Mouse (Mus musculus) heart, adult 2 months (tissue): Measurements from ENCODE around the gene Unc119b. TPM values are rescaled to one million over a fixed set of nuclear protein-coding genes. Genes with fewer than 3 reads are reported as not detected.
A peak's percentile ranks its signal among the peaks of the same experiment; 100 is the strongest.

Experiments
- DNase-seq, 2 experiments: peaks; one replicate each; pipeline ENCODE4 v3.0.0; 2021
- H3K27ac ChIP-seq: fragments of 200-600 bp; 2 replicates; pipeline ENCODE4 v1.8.1; 2022
- H3K27me3 ChIP-seq: fragments of 200-500 bp; 2 replicates; pipeline ENCODE4 v1.6.1; 2012; ENCODE audit warnings: mild to moderate bottlenecking, low read length, inconsistent platforms, mixed read lengths; ENCODE audit not compliant: control insufficient read depth, insufficient read depth
- H3K36me3 ChIP-seq: fragments of 200-500 bp; 2 replicates; pipeline ENCODE4 v1.6.1; 2012; ENCODE audit warnings: low read length, inconsistent platforms; ENCODE audit not compliant: control insufficient read depth, insufficient read depth
- H3K4me1 ChIP-seq: fragments of 200-500 bp; 2 replicates; pipeline ENCODE4 v1.6.1; 2011; ENCODE audit warnings: low read length; ENCODE audit not compliant: control insufficient read depth, insufficient read depth
- H3K4me3 ChIP-seq: fragments of 200-600 bp; 2 replicates; pipeline ENCODE4 v1.8.1; 2022
- H3K79me2 ChIP-seq: fragments of 200-500 bp; replicated peaks from 2 replicates; pipeline ENCODE4 v1.6.1; 2012; ENCODE audit warnings: mild to moderate bottlenecking, inconsistent platforms, low read length, moderate library complexity, mixed read lengths; ENCODE audit not compliant: control insufficient read depth, insufficient read depth
- H3K9ac ChIP-seq: fragments of 200-500 bp; 2 replicates; pipeline ENCODE4 v1.6.1; 2012; ENCODE audit warnings: low read depth, mild to moderate bottlenecking, control low read depth, inconsistent platforms, low read length, mixed read lengths
- CTCF ChIP-seq: fragments of 200-600 bp; IDR thresholded peaks from 2 replicates; pipeline ENCODE4 v1.8.1; 2022; ENCODE audit warnings: antibody characterized with exemption, mild to moderate bottlenecking, moderate library complexity
- EP300 ChIP-seq: fragments of 200-500 bp; IDR thresholded peaks from 2 replicates; pipeline ENCODE4 v1.6.1; 2011; ENCODE audit warnings: low read depth, low read length, control low read depth; ENCODE audit not compliant: insufficient read depth
- POLR2A ChIP-seq: fragments of 200-500 bp; IDR thresholded peaks from 2 replicates; pipeline ENCODE4 v1.6.1; 2011; ENCODE audit warnings: mild to moderate bottlenecking, low read depth, low read length, control low read depth; ENCODE audit not compliant: insufficient read depth
- WGBS: fragments of 180-500 bp; shearing (Covaris S2); methylation state at CpG from one replicate; pipeline ENCODE4 v1.1.7; 2018; 5-methylcytosine and 5-hydroxymethylcytosine counted together
- intact Hi-C: fragments of 180-260 bp; cut with DNase I; formaldehyde crosslinking; loops from one replicate; pipeline ENCODE4 v1.15.1; 2025
- polyA plus RNA-seq: library from polyadenylated mRNA; depleted of rRNA; stranded (reverse); fragments of >200 nt; gene quantifications from 2 replicates; pipeline ENCODE4 v1.2.3, GENCODE M21; 2012
- total RNA-seq, 2 experiments: library from RNA; stranded (reverse); gene quantifications; 2 replicates each; pipeline ENCODE4 v1.2.3; 2021

Gene Unc119b
- total and polyA plus RNA-seq, 3 experiments, result 15.8 to 22.0 (median 18.4) TPM

DNA sequence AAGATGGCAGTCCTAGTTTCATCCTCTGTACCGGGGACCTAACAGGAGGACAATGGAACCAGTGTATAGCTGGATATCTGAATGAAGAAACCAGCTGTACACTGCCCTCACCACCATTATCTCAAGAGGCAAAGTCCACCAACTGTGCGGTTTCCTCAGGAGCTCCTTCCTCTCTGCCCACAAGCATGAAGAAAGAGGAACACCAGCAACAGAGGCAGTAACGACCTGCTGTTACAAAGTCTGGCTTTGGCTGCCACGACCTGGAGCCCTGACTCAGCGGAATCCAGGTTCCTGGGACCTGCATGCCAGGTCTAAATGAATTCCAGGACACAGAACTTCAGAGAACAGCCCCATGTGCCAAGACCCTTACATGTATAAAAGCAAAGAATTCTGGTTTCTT, 21.1 kb upstream of the Unc119b start:
- peak overlapping the region; percentile 28 for H3K4me3 ChIP-seq
- no peaks in the 10 kb centered on the region for H3K36me3 ChIP-seq
- 20% methylated on average over 5 of the region's 5 CpGs for WGBS
- intact Hi-C loops, result no loop called here
- peaks cover 5% of the 10 kb centered on the region for H3K79me2 ChIP-seq
- 0 out of 2 replicates have a peak overlapping the region, but pooled peaks have one; percentile 13 for H3K9ac ChIP-seq
- H3K27ac ChIP-seq, result peak overlapping the region; percentile 44
- peak; percentile 47 to 50 for DNase-seq
- TF ChIP-seq EP300, result no peak
- TF ChIP-seq POLR2A, result no peak
- no peak for TF ChIP-seq CTCF
- peaks cover 25% of the 10 kb centered on the region for H3K4me1 ChIP-seq
- no peaks in the 10 kb centered on the region for H3K27me3 ChIP-seq

DNA sequence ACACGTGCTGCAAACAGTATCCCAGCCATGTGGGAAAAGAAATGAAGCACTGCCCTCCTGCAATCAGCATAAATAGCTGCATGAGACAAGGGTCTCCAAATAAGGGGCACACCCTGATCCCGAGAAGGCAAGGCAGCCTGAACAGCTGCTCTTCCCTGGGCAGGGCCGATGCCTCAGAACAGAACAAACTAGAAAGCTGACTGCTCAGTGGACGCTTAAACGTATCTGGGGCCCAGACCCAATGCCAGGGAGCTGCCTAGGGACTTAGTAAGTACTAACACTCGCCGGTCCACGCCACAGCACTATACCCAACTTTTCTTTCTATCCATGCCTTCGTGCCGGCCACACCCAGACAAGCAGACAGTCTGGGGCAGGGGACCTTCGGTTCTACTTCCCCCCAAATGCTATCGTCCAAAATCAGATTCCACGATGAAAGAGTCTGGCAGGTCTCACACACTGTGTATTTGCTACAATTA, 20.4 kb upstream of the Unc119b start:
- H3K27ac ChIP-seq, result peak overlapping the region; percentile 32

DNA sequence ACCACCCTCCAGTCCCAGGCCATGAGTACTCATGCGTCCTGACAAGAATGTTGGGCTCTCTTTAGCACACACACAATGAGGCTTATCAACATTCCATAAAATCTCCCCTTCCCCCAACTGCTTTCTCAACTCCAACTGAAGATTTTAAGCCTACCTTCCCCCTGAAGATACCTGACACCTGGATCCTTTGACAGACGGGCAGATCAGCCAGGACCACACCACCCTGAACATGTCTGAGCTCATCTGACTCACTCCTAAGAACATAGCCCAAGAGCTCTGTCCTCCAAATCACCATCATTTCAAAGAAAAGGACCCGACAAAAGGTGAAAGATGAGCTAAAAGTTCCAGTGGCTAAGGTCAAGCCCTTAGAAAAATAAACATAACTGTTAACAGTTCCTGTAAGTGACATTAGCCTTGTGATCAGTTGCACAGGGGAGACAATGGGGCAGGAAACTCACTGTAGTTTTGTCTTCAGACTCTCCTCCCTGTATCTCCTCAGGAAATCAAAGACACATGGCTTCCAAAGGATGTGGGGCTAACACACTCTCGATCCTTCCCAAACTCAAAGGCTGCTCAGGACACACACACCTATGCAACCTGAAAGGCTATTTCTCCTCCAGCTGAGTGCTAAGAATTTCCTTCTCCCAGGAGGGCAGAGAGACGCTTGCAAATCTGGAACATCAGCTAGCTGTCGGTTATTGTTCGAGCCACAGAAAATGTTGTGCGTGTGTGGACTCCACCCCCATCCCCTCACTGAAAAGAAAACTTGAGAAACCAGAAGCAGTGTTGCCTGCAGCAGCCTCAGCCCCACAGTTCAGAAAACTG, 17.6 kb upstream of the Unc119b start:
- Histone ChIP-seq H3K36me3 (0 out of 2 replicates have a peak, but pooled peaks cover 3% of the 10 kb centered on the region), H3K27ac (peak overlapping the region; percentile 38), H3K4me1 (peaks cover 19% of the 10 kb centered on the region), H3K27me3 (no peaks in the 10 kb centered on the region), H3K9ac (no peak overlapping the region), H3K4me3 (no peak overlapping the region), H3K79me2 (peaks cover 4% of the 10 kb centered on the region)
- WGBS, result 31% methylated on average over 8 of the region's 8 CpGs
- intact Hi-C loops, result no loop called here
- TF ChIP-seq CTCF (no peak), EP300 (0 out of 2 replicates have a peak, but pooled peaks have one; percentile 37), POLR2A (0 out of 2 replicates have a peak, but pooled peaks have one; percentile 6)
- DNase-seq, result peak in 1 of 2 experiments; percentile 23

More for the DNA sequence above, 20.4 kb upstream of the Unc119b start:
- intact Hi-C loops, result no loop called here
- H3K36me3 ChIP-seq, result no peaks in the 10 kb centered on the region
- peak in 1 of 2 experiments; percentile 32 for DNase-seq
- TF ChIP-seq POLR2A, result no peak
- TF ChIP-seq CTCF, result no peak
- no peak for TF ChIP-seq EP300
- no peaks in the 10 kb centered on the region for H3K27me3 ChIP-seq
- peak overlapping the region; percentile 19; the same call in 1 of the 2 replicates for H3K4me3 ChIP-seq
- H3K79me2 ChIP-seq, result peaks cover 5% of the 10 kb centered on the region
- H3K9ac ChIP-seq, result peak overlapping the region; percentile 44
- peaks cover 24% of the 10 kb centered on the region for H3K4me1 ChIP-seq
- 34% methylated on average over 13 of the region's 13 CpGs for WGBS

DNA sequence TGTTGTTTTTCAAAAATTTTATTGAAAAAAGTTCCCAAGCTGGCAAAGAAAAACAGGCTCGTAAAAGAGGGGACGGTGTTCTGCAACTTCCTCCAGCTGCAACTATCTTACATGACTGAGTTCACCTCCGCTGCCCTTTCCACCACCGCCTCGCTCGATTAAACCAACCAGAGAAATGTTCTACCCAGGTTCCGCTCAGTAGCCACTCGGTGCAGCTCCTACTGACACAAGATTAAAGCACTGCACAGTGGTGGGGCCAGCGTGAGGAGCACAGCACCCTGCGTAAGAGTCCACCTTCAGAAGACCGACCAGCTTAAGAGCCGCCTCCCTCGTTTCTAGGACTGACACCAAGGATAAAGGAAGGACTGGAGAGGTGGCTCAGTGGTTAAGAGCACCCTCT, 16.7 kb upstream of the Unc119b start:
- Histone ChIP-seq H3K36me3 (0 out of 2 replicates have a peak, but pooled peaks cover 4% of the 10 kb centered on the region), H3K27ac (no peak overlapping the region; the same call in 1 of the 2 replicates), H3K9ac (no peak overlapping the region), H3K4me3 (no peak overlapping the region), H3K79me2 (peaks cover 4% of the 10 kb centered on the region), H3K4me1 (peaks cover 18% of the 10 kb centered on the region), H3K27me3 (no peaks in the 10 kb centered on the region)
- TF ChIP-seq POLR2A (no peak), EP300 (no peak), CTCF (no peak)
- intact Hi-C loops, result no loop called here
- DNase-seq, result peak in 1 of 2 experiments; percentile 15
- WGBS, result 74% methylated on average over 13 of the region's 13 CpGs

DNA sequence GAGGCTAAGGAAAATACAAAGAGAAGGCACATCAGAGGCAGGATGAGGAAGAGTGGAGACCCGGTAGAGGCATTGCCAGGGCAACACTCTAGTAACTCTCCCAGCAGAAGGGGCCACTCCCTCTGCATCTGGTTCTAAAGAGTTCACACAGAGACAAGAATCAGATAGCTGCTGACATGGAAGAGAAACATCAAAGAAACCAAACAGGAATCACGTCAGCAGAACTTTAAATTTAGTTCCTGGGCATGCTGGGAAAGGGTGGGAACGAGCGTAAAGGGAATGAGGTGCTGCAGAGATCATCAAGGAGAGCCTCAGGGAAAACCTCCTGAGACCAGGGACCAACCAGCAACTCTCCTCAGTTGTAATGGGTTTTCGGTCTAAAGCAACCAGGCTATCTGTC, 16.2 kb upstream of the Unc119b start:
- no peak for DNase-seq
- H3K4me3 ChIP-seq, result no peak overlapping the region
- 70% methylated on average over 5 of the region's 5 CpGs for WGBS
- H3K36me3 ChIP-seq, result 0 out of 2 replicates have a peak, but pooled peaks cover 4% of the 10 kb centered on the region
- H3K79me2 ChIP-seq, result peaks cover 4% of the 10 kb centered on the region
- no peaks in the 10 kb centered on the region for H3K27me3 ChIP-seq
- intact Hi-C loops, result no loop called here
- H3K27ac ChIP-seq, result no peak overlapping the region
- H3K9ac ChIP-seq, result no peak overlapping the region
- TF ChIP-seq POLR2A, result no peak
- TF ChIP-seq EP300, result no peak
- TF ChIP-seq CTCF, result no peak
- H3K4me1 ChIP-seq, result peaks cover 19% of the 10 kb centered on the region
